Mouse (Mus musculus) liver, embryonic 14.5 days (tissue): ENCODE results near the gene Ssrp1.

Experiments
- CTCF ChIP-seq: IDR thresholded peaks from 2 replicates; pipeline ENCODE4 v1.5.1; 2016; ENCODE audit warnings: antibody characterized with exemption, low read depth, control low read depth
- EP300 ChIP-seq: IDR thresholded peaks from 2 replicates; pipeline ENCODE4 v1.6.1; 2016; ENCODE audit warnings: antibody characterized with exemption, low read depth

DNA sequence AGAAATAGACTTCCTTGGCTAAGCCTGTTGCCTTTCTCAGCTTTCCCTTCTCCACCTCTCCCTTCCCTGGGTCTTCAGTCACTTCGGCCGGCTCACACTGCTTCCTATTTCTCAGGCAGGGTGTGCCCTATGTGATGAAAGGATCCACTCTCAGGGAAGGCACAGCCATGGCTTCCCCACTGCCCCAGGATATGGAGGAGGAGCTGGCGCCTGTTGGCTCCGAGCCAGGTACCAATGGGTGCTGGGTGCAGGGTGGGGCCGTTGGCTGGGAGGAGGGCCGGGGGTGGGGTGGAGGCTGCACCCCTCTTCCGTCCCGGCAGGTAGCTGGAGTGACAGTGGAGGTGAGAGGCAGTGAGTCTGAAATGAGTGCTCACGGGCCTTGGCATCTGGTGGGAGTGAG lies 13.7 kb downstream of the Ssrp1 start:
- TF ChIP-seq EP300 (no peak), CTCF (no peak)
